Mouse (Mus musculus): ENCODE measurements around the gene Gipc1.

Gipc1 gene

GRCm38 (mm10) chr8:83703426-83703825 lies 50.9 kb downstream of the Gipc1 start:
- in situ Hi-C loops (cut with MboI; ENCODE audit: low pct_unique_long_range_greater_than_20kb in 1 of 2, low sequenced_read_pairs in 2 of 2, unreplicated experiment in 1 of 2): no loop called here

GRCm38 (mm10) chr8:83706411-83706810 lies 53.9 kb downstream of the Gipc1 start:
- in situ Hi-C loops (cut with MboI; ENCODE audit: low pct_unique_long_range_greater_than_20kb in 1 of 2, low sequenced_read_pairs in 2 of 2, unreplicated experiment in 1 of 2): no loop called here

- in situ Hi-C loops (cut with MboI; ENCODE audit: low pct_unique_long_range_greater_than_20kb in 1 of 2, low sequenced_read_pairs in 2 of 2, unreplicated experiment in 1 of 2): no loop called here
Observed at GRCm38 (mm10) chr8:83707554-83707953, 55.1 kb downstream of the Gipc1 start.
